Mouse (Mus musculus): ENCODE measurements around the gene Pbx1. TPM values are rescaled to one million over a fixed set of nuclear protein-coding genes. Genes with fewer than 3 reads are reported as not detected.

The Pbx1 gene
- total and polyA plus RNA-seq, 2 experiments from 2014 or later: 17.1 to 31.3 TPM

- 60% methylated on average over 8 of the region's 8 CpGs for WGBS
- TF ChIP-seq EP300 (IDR thresholded peaks at IDR 0.05; ENCODE audit: low read depth) (no peak), CTCF (IDR thresholded peaks at IDR 0.05; ENCODE audit: low read depth) (no peak)
- no peak overlapping the region for H3K4me2 ChIP-seq (ENCODE audit: low read depth, low read length)
- no peaks in the 10 kb centered on the region for H3K36me3 ChIP-seq (replicated peaks; ENCODE audit: control insufficient read depth, insufficient read depth, low read length)
- H3K27ac ChIP-seq (ENCODE audit: low read depth): no peak overlapping the region
- H3K27me3 ChIP-seq (ENCODE audit: control insufficient read depth, insufficient read depth, low read length): no peaks in the 10 kb centered on the region
- DNase-seq (ENCODE audit: low spot score) (no peak), ATAC-seq (ENCODE audit: insufficient read depth, low read depth) (no peak)
- H3K9me3 ChIP-seq (replicated peaks; ENCODE audit: control insufficient read depth, low read length): no peaks in the 10 kb centered on the region
- H3K4me3 ChIP-seq (ENCODE audit: low read depth, low read length): no peak overlapping the region
- peaks cover 21% of the 10 kb centered on the region for H3K4me1 ChIP-seq (ENCODE audit: control insufficient read depth, insufficient read depth)
- no peak overlapping the region for H3K9ac ChIP-seq (replicated peaks; ENCODE audit: low read depth, low read length)
These were observed 132.9 kb downstream of the Pbx1 start for GRCm38 (mm10) chr1:168299181-168299580.

DNA sequence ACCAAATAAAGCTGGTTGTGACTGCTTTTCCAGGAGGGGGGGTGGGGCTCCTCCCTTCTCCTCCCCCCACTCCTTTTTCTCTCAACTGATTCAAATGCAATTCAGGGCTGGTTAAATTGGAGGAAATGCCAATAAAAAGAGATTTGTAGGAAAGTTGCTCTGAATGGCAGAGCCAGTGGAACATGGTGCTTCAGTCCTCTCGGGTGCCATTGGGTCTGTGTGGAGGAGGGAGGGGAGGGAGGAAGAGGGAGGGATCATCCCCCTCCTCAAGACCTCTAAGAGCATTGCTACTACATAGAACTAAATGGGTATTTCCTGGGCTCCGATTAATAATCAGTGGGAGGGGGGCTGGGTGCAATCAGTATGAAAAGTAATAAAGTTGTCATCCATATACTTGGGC is 135.8 kb downstream of the Pbx1 start:
- no peak for ATAC-seq (ENCODE audit: insufficient read depth, low read depth)
- H3K4me1 ChIP-seq (ENCODE audit: control insufficient read depth, insufficient read depth): peaks cover 24% of the 10 kb centered on the region
- 65% methylated on average over 2 of the region's 2 CpGs for WGBS

DNA sequence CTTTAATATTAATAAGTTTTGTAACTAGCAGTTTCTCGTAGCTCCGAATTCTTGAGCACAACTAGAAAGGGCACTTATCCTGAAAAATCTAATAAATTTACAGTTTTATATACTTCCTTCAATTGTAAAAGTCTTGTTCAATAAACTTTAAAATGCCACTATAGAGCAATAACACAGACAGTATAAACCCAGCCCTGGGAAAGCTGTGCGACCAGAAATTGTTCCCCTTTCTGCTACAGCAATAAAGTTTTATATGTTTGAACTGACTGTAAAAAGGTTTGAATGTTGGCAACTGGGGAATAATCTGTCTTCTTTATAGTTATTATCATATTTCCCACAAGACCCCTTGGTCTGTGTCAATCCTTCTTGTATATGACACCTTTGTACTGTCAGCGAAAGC is 136.3 kb downstream of the Pbx1 start:
- Histone ChIP-seq H3K9me3 (replicated peaks; ENCODE audit: control insufficient read depth, low read length) (no peaks in the 10 kb centered on the region), H3K9ac (replicated peaks; ENCODE audit: low read depth, low read length) (no peak overlapping the region), H3K4me1 (ENCODE audit: control insufficient read depth, insufficient read depth) (peaks cover 27% of the 10 kb centered on the region), H3K4me2 (ENCODE audit: low read depth, low read length) (no peak overlapping the region), H3K36me3 (replicated peaks; ENCODE audit: control insufficient read depth, insufficient read depth, low read length) (no peaks in the 10 kb centered on the region), H3K27me3 (ENCODE audit: control insufficient read depth, insufficient read depth, low read length) (no peaks in the 10 kb centered on the region), H3K4me3 (ENCODE audit: low read depth, low read length) (no peak overlapping the region), H3K27ac (ENCODE audit: low read depth) (no peak overlapping the region)
- TF ChIP-seq EP300 (IDR thresholded peaks at IDR 0.05; ENCODE audit: low read depth): no peak
- no peak for TF ChIP-seq CTCF (IDR thresholded peaks at IDR 0.05; ENCODE audit: low read depth)
- ATAC-seq (ENCODE audit: insufficient read depth, low read depth): no peak
- WGBS: 95% methylated on average over 4 of the region's 4 CpGs
- no peak for DNase-seq (ENCODE audit: low spot score)

More for the DNA sequence above, 135.8 kb downstream of the Pbx1 start:
- H3K27ac ChIP-seq (ENCODE audit: low read depth): no peak overlapping the region
- H3K9me3 ChIP-seq (replicated peaks; ENCODE audit: control insufficient read depth, low read length): no peaks in the 10 kb centered on the region
- H3K9ac ChIP-seq (replicated peaks; ENCODE audit: low read depth, low read length): no peak overlapping the region
- no peaks in the 10 kb centered on the region for H3K36me3 ChIP-seq (replicated peaks; ENCODE audit: control insufficient read depth, insufficient read depth, low read length)
- no peaks in the 10 kb centered on the region for H3K27me3 ChIP-seq (ENCODE audit: control insufficient read depth, insufficient read depth, low read length)
- DNase-seq (ENCODE audit: low spot score): no peak
- TF ChIP-seq CTCF (IDR thresholded peaks at IDR 0.05; ENCODE audit: low read depth): no peak
- H3K4me3 ChIP-seq (ENCODE audit: low read depth, low read length): no peak overlapping the region
- no peak overlapping the region for H3K4me2 ChIP-seq (ENCODE audit: low read depth, low read length)

DNA sequence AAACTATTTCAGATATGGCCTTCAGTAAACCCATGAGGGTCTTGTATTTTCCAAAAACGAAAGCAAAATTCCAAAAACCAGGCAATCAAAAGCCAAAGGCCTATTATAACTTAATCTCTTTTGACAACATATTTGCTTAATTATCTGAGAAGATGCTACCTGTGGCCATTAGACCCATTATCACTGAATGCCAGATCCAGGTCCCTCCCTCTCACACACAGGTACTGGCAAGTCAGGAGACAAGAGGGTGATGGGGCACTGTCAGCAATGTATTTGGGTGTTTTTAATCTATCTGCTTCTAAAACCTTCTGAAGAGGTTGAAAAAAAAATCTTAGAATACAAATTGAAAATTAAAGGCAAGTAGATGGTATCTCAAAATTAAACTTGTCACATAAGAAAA is 138.4 kb downstream of the Pbx1 start:
- Histone ChIP-seq H3K9ac (replicated peaks; ENCODE audit: low read depth, low read length) (no peak overlapping the region), H3K4me2 (ENCODE audit: low read depth, low read length) (no peak overlapping the region), H3K4me3 (ENCODE audit: low read depth, low read length) (no peak overlapping the region), H3K27ac (ENCODE audit: low read depth) (no peak overlapping the region), H3K27me3 (ENCODE audit: control insufficient read depth, insufficient read depth, low read length) (no peaks in the 10 kb centered on the region), H3K36me3 (replicated peaks; ENCODE audit: control insufficient read depth, insufficient read depth, low read length) (no peaks in the 10 kb centered on the region), H3K9me3 (replicated peaks; ENCODE audit: control insufficient read depth, low read length) (no peaks in the 10 kb centered on the region), H3K4me1 (ENCODE audit: control insufficient read depth, insufficient read depth) (peaks cover 34% of the 10 kb centered on the region)
- WGBS: 97% methylated on average over 1 of the region's 1 CpGs
- TF ChIP-seq EP300 (IDR thresholded peaks at IDR 0.05; ENCODE audit: low read depth) (no peak), CTCF (IDR thresholded peaks at IDR 0.05; ENCODE audit: low read depth) (no peak)
- DNase-seq (ENCODE audit: low spot score) (no peak), ATAC-seq (ENCODE audit: insufficient read depth, low read depth) (no peak)

DNA sequence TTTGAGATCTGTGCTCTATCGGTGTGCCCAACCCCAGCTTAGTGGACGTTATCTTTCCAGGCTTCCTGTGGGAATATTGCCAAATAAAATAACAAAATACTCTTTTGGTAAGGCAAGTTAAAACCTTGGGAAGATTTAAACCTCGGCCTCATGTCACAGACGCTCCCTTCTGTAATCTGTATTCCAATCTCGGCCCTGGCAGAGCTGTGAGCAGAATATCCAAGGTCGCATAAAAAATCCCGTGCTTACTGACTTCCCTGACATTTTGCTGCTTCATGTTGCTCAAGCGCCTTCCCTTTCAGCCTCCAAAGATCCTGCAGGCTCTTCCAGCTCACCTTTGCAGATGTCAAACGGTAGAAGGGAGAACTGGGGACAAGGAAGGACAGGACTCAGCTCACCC is 140.0 kb downstream of the Pbx1 start:
- H3K27ac ChIP-seq (ENCODE audit: low read depth): no peak overlapping the region
- H3K4me1 ChIP-seq (ENCODE audit: control insufficient read depth, insufficient read depth): peaks cover 50% of the 10 kb centered on the region
- no peak for ATAC-seq (ENCODE audit: insufficient read depth, low read depth)
- DNase-seq (ENCODE audit: low spot score): no peak
- TF ChIP-seq CTCF (IDR thresholded peaks at IDR 0.05; ENCODE audit: low read depth) (no peak), EP300 (IDR thresholded peaks at IDR 0.05; ENCODE audit: low read depth) (no peak)
- no peaks in the 10 kb centered on the region for H3K9me3 ChIP-seq (replicated peaks; ENCODE audit: control insufficient read depth, low read length)
- H3K27me3 ChIP-seq (ENCODE audit: control insufficient read depth, insufficient read depth, low read length): no peaks in the 10 kb centered on the region
- 46% methylated on average over 9 of the region's 9 CpGs for WGBS
- H3K36me3 ChIP-seq (replicated peaks; ENCODE audit: control insufficient read depth, insufficient read depth, low read length): no peaks in the 10 kb centered on the region
- H3K9ac ChIP-seq (replicated peaks; ENCODE audit: low read depth, low read length): no peak overlapping the region
- no peak overlapping the region for H3K4me2 ChIP-seq (ENCODE audit: low read depth, low read length)
- no peak overlapping the region for H3K4me3 ChIP-seq (ENCODE audit: low read depth, low read length)

- DNase-seq (ENCODE audit: low spot score) (no peak), ATAC-seq (ENCODE audit: insufficient read depth, low read depth) (peak; percentile 10; the same call in 1 of the 2 replicates)
- TF ChIP-seq CTCF (IDR thresholded peaks at IDR 0.05; ENCODE audit: low read depth) (no peak), EP300 (IDR thresholded peaks at IDR 0.05; ENCODE audit: low read depth) (no peak)
- H3K4me1 ChIP-seq (ENCODE audit: control insufficient read depth, insufficient read depth): peaks cover 55% of the 10 kb centered on the region
- H3K36me3 ChIP-seq (replicated peaks; ENCODE audit: control insufficient read depth, insufficient read depth, low read length): no peaks in the 10 kb centered on the region
- WGBS: 67% methylated on average over 6 of the region's 6 CpGs
- H3K9ac ChIP-seq (replicated peaks; ENCODE audit: low read depth, low read length): no peak overlapping the region
- peak overlapping the region; percentile 69 for H3K27ac ChIP-seq (ENCODE audit: low read depth)
- H3K4me2 ChIP-seq (ENCODE audit: low read depth, low read length): peak overlapping the region; percentile 37; the same call in 1 of the 2 replicates
- H3K4me3 ChIP-seq (ENCODE audit: low read depth, low read length): 0 out of 2 replicates have a peak overlapping the region, but pooled peaks have one; percentile 3
- no peaks in the 10 kb centered on the region for H3K27me3 ChIP-seq (ENCODE audit: control insufficient read depth, insufficient read depth, low read length)
- H3K9me3 ChIP-seq (replicated peaks; ENCODE audit: control insufficient read depth, low read length): no peaks in the 10 kb centered on the region
These were observed 140.4 kb downstream of the Pbx1 start for GRCm38 (mm10) chr1:168291643-168292040.
